Mouse (Mus musculus): ENCODE results near the gene Thap11. TPM values are rescaled to one million over a fixed set of nuclear protein-coding genes. Genes with fewer than 3 reads are reported as not detected.

Thap11 gene
- 51.7 and 60.8 TPM in 2 replicates for polyA plus RNA-seq (2014; fragmentation: Nextera tagmentation; extraction: Ambion mirVana)

GRCm38 (mm10) chr8:105854715-105855216, at the start of gene Thap11:
Gene Thap11, plus strand, starts transcription at chr8:105855132.
- H3K27me3 ChIP-seq (replicated peaks; ENCODE audit: control insufficient read depth, insufficient read depth, low read length), result no peaks in the 10 kb centered on the region
- no peaks in the 10 kb centered on the region for H3K9me3 ChIP-seq (replicated peaks; ENCODE audit: control insufficient read depth, low read length)
- H3K4me2 ChIP-seq (ENCODE audit: low read length), result peak within 1 kb of the TSS; percentile 98
- H3K9ac ChIP-seq (ENCODE audit: low read length), result peak within 1 kb of the TSS; percentile 81
- peak; percentile 96 for DNase-seq (ENCODE audit: low spot score)
- peaks cover 7% of the 10 kb centered on the region; the same call in 1 of the 2 replicates for H3K36me3 ChIP-seq (ENCODE audit: control insufficient read depth, insufficient read depth, low read length)
- H3K4me3 ChIP-seq (ENCODE audit: low read depth, low read length), result peak within 1 kb of the TSS; percentile 70
- peaks cover 22% of the 10 kb centered on the region for H3K4me1 ChIP-seq (ENCODE audit: control insufficient read depth, insufficient read depth, low read length)
- WGBS, result under 1% methylated on average over 43 of the region's 43 CpGs
- peak; percentile 92 for ATAC-seq
- peak within 1 kb of the TSS; percentile 21; the same call in 1 of the 2 replicates for H3K27ac ChIP-seq (ENCODE audit: low read depth, low read length)

- no peak overlapping the region for H3K9ac ChIP-seq (ENCODE audit: low read length)
- no peak overlapping the region for H3K4me2 ChIP-seq (ENCODE audit: low read length)
- no peak for ATAC-seq
- H3K27me3 ChIP-seq (replicated peaks; ENCODE audit: control insufficient read depth, insufficient read depth, low read length), result no peaks in the 10 kb centered on the region
- no peaks in the 10 kb centered on the region for H3K9me3 ChIP-seq (replicated peaks; ENCODE audit: control insufficient read depth, low read length)
- H3K27ac ChIP-seq (ENCODE audit: low read depth, low read length), result no peak overlapping the region
- peaks cover 21% of the 10 kb centered on the region for H3K36me3 ChIP-seq (ENCODE audit: control insufficient read depth, insufficient read depth, low read length)
- 72% methylated on average over 3 of the region's 3 CpGs for WGBS
- DNase-seq (ENCODE audit: low spot score), result no peak
- H3K4me3 ChIP-seq (ENCODE audit: low read depth, low read length), result no peak overlapping the region
- no peaks in the 10 kb centered on the region for H3K4me1 ChIP-seq (ENCODE audit: control insufficient read depth, insufficient read depth, low read length)
Observed at GRCm38 (mm10) chr8:105805346-105805745, 49.6 kb upstream of the Thap11 start.

GRCm38 (mm10) chr8:105805964-105806363, 49.0 kb upstream of the Thap11 start:
- Histone ChIP-seq H3K4me1 (ENCODE audit: control insufficient read depth, insufficient read depth, low read length) (no peaks in the 10 kb centered on the region), H3K27me3 (replicated peaks; ENCODE audit: control insufficient read depth, insufficient read depth, low read length) (no peaks in the 10 kb centered on the region), H3K4me3 (ENCODE audit: low read depth, low read length) (no peak overlapping the region), H3K27ac (ENCODE audit: low read depth, low read length) (no peak overlapping the region), H3K4me2 (ENCODE audit: low read length) (no peak overlapping the region), H3K36me3 (ENCODE audit: control insufficient read depth, insufficient read depth, low read length) (peaks cover 27% of the 10 kb centered on the region), H3K9ac (ENCODE audit: low read length) (no peak overlapping the region), H3K9me3 (replicated peaks; ENCODE audit: control insufficient read depth, low read length) (no peaks in the 10 kb centered on the region)
- DNase-seq (ENCODE audit: low spot score) (no peak), ATAC-seq (no peak)
- WGBS, result 91% methylated on average over 1 of the region's 1 CpGs

GRCm38 (mm10) chr8:105807766-105808165, 47.2 kb upstream of the Thap11 start:
- DNase-seq (ENCODE audit: low spot score) (no peak), ATAC-seq (no peak)
- 90% methylated on average over 5 of the region's 5 CpGs for WGBS

GRCm38 (mm10) chr8:105808480-105808879, 46.5 kb upstream of the Thap11 start:
- no peaks in the 10 kb centered on the region for H3K27me3 ChIP-seq (replicated peaks; ENCODE audit: control insufficient read depth, insufficient read depth, low read length)
- H3K9ac ChIP-seq (ENCODE audit: low read length), result no peak overlapping the region
- no peaks in the 10 kb centered on the region for H3K9me3 ChIP-seq (replicated peaks; ENCODE audit: control insufficient read depth, low read length)
- WGBS, result 94% methylated on average over 2 of the region's 2 CpGs
- no peaks in the 10 kb centered on the region for H3K4me1 ChIP-seq (ENCODE audit: control insufficient read depth, insufficient read depth, low read length)
- DNase-seq (ENCODE audit: low spot score) (no peak), ATAC-seq (no peak)
- no peak overlapping the region for H3K27ac ChIP-seq (ENCODE audit: low read depth, low read length)
- no peak overlapping the region for H3K4me2 ChIP-seq (ENCODE audit: low read length)
- no peak overlapping the region for H3K4me3 ChIP-seq (ENCODE audit: low read depth, low read length)
- H3K36me3 ChIP-seq (ENCODE audit: control insufficient read depth, insufficient read depth, low read length), result peaks cover 42% of the 10 kb centered on the region

More at GRCm38 (mm10) chr8:105807766-105808165, 47.2 kb upstream of the Thap11 start:
- Histone ChIP-seq H3K9ac (ENCODE audit: low read length) (no peak overlapping the region), H3K36me3 (ENCODE audit: control insufficient read depth, insufficient read depth, low read length) (peaks cover 41% of the 10 kb centered on the region), H3K4me3 (ENCODE audit: low read depth, low read length) (no peak overlapping the region), H3K27me3 (replicated peaks; ENCODE audit: control insufficient read depth, insufficient read depth, low read length) (no peaks in the 10 kb centered on the region), H3K4me1 (ENCODE audit: control insufficient read depth, insufficient read depth, low read length) (no peaks in the 10 kb centered on the region), H3K27ac (ENCODE audit: low read depth, low read length) (no peak overlapping the region), H3K4me2 (ENCODE audit: low read length) (no peak overlapping the region), H3K9me3 (replicated peaks; ENCODE audit: control insufficient read depth, low read length) (no peaks in the 10 kb centered on the region)

- Histone ChIP-seq H3K27me3 (replicated peaks; ENCODE audit: control insufficient read depth, insufficient read depth, low read length) (no peaks in the 10 kb centered on the region), H3K4me1 (ENCODE audit: control insufficient read depth, insufficient read depth, low read length) (no peaks in the 10 kb centered on the region), H3K4me3 (ENCODE audit: low read depth, low read length) (no peak overlapping the region), H3K9ac (ENCODE audit: low read length) (no peak overlapping the region), H3K9me3 (replicated peaks; ENCODE audit: control insufficient read depth, low read length) (no peaks in the 10 kb centered on the region), H3K4me2 (ENCODE audit: low read length) (no peak overlapping the region), H3K27ac (ENCODE audit: low read depth, low read length) (no peak overlapping the region), H3K36me3 (ENCODE audit: control insufficient read depth, insufficient read depth, low read length) (peaks cover 27% of the 10 kb centered on the region)
- WGBS, result 91% methylated on average over 6 of the region's 6 CpGs
- no peak for DNase-seq (ENCODE audit: low spot score)
- no peak for ATAC-seq
Observed at GRCm38 (mm10) chr8:105810245-105810786, 44.6 kb upstream of the Thap11 start.

GRCm38 (mm10) chr8:105811061-105811460, 43.9 kb upstream of the Thap11 start:
- no peak overlapping the region for H3K4me2 ChIP-seq (ENCODE audit: low read length)
- peaks cover 26% of the 10 kb centered on the region; the same call in 1 of the 2 replicates for H3K36me3 ChIP-seq (ENCODE audit: control insufficient read depth, insufficient read depth, low read length)
- H3K9ac ChIP-seq (ENCODE audit: low read length), result no peak overlapping the region
- no peaks in the 10 kb centered on the region for H3K9me3 ChIP-seq (replicated peaks; ENCODE audit: control insufficient read depth, low read length)
- H3K4me1 ChIP-seq (ENCODE audit: control insufficient read depth, insufficient read depth, low read length), result no peaks in the 10 kb centered on the region
- ATAC-seq (no peak), DNase-seq (ENCODE audit: low spot score) (no peak)
- H3K4me3 ChIP-seq (ENCODE audit: low read depth, low read length), result no peak overlapping the region
- WGBS, result 87% methylated on average over 10 of the region's 10 CpGs
- H3K27me3 ChIP-seq (replicated peaks; ENCODE audit: control insufficient read depth, insufficient read depth, low read length), result no peaks in the 10 kb centered on the region
- no peak overlapping the region for H3K27ac ChIP-seq (ENCODE audit: low read depth, low read length)

- no peaks in the 10 kb centered on the region for H3K4me1 ChIP-seq (ENCODE audit: control insufficient read depth, insufficient read depth, low read length)
- 74% methylated on average over 3 of the region's 3 CpGs for WGBS
Observed at GRCm38 (mm10) chr8:105811543-105811942, 43.4 kb upstream of the Thap11 start.

GRCm38 (mm10) chr8:105812511-105812910, 42.4 kb upstream of the Thap11 start:
- WGBS, result 91% methylated on average over 5 of the region's 5 CpGs
- Histone ChIP-seq H3K27ac (ENCODE audit: low read depth, low read length) (no peak overlapping the region), H3K27me3 (replicated peaks; ENCODE audit: control insufficient read depth, insufficient read depth, low read length) (no peaks in the 10 kb centered on the region), H3K36me3 (ENCODE audit: control insufficient read depth, insufficient read depth, low read length) (peaks cover 26% of the 10 kb centered on the region; the same call in 1 of the 2 replicates), H3K4me1 (ENCODE audit: control insufficient read depth, insufficient read depth, low read length) (no peaks in the 10 kb centered on the region), H3K4me3 (ENCODE audit: low read depth, low read length) (no peak overlapping the region), H3K4me2 (ENCODE audit: low read length) (no peak overlapping the region), H3K9me3 (replicated peaks; ENCODE audit: control insufficient read depth, low read length) (no peaks in the 10 kb centered on the region), H3K9ac (ENCODE audit: low read length) (no peak overlapping the region)
- DNase-seq (ENCODE audit: low spot score) (no peak), ATAC-seq (no peak)

More at GRCm38 (mm10) chr8:105811543-105811942, 43.4 kb upstream of the Thap11 start:
- no peak overlapping the region for H3K9ac ChIP-seq (ENCODE audit: low read length)
- DNase-seq (ENCODE audit: low spot score) (no peak), ATAC-seq (no peak)
- H3K4me2 ChIP-seq (ENCODE audit: low read length), result no peak overlapping the region
- peaks cover 26% of the 10 kb centered on the region; the same call in 1 of the 2 replicates for H3K36me3 ChIP-seq (ENCODE audit: control insufficient read depth, insufficient read depth, low read length)
- H3K9me3 ChIP-seq (replicated peaks; ENCODE audit: control insufficient read depth, low read length), result no peaks in the 10 kb centered on the region
- H3K4me3 ChIP-seq (ENCODE audit: low read depth, low read length), result no peak overlapping the region
- no peak overlapping the region for H3K27ac ChIP-seq (ENCODE audit: low read depth, low read length)
- no peaks in the 10 kb centered on the region for H3K27me3 ChIP-seq (replicated peaks; ENCODE audit: control insufficient read depth, insufficient read depth, low read length)

Data from forebrain, embryonic 14.5 days (tissue).